In the genomic region with DNA sequence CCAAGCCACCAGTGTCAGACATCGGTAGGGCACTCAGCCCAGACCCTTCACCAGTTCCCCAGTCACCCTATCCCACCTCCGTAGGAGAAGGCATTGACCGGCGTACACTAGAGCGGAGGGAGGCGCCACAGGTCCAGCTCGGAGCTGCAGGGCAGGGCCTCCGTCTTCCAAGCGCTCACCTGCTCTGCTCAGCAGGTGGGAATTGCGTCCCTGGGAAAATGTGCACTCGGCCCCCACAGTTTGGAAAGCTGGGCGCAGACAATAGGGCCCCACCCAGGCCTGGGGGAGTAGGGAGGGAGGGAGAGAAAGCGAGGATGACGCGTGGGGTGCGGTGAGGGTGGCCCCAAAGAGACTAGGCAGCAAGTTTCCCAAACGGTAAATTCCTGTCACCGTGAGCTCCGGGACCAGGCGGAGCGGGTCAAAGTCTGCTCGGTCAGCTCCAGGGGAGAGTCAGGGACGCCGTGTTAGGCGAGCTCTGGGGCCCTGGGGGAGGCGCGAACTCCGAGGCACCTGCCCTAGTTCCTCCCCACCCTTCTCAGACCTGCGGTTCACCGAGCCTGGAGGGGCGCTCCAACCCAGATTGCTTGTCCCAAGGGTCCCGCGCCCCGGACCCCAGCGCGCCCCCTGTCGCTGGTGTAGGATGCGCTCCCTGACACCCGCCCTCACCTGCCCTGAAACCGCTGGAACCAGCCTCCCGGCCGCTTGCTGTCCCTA, we compare ENCODE assay signal across 8 mouse cellular contexts. TPM values are rescaled to one million over a fixed set of nuclear protein-coding genes. Genes with fewer than 3 reads are reported as not detected.
A peak's percentile ranks its signal among the peaks of the same experiment; 100 is the strongest.
DNase-seq lines count a peak whose midpoint lies in the region; ATAC-seq and TF ChIP-seq lines count a peak whose summit lies in the region.

No protein-coding gene starts in this region.

- 4% methylated on average over 42 of the region's 42 CpGs for WGBS in thymus, adult 2 months
- WGBS in embryonic facial prominence, embryonic 14.5 days: 4% methylated on average over 29 of the region's 42 CpGs
- 6% methylated on average over 42 of the region's 42 CpGs for WGBS in hindbrain, embryonic 11.5 days
- WGBS in limb, embryonic 14.5 days: 3% methylated on average over 21 of the region's 42 CpGs
- WGBS in midbrain, embryonic 15.5 days: 2% methylated on average over 42 of the region's 42 CpGs

- no peaks in the 10 kb centered on the region for H3K9me3 ChIP-seq in embryonic facial prominence, embryonic 14.5 days (ENCODE audit: control insufficient read depth, low read length)
- H3K9me3 ChIP-seq in hindbrain, embryonic 11.5 days (ENCODE audit: control insufficient read depth, low read length): no peaks in the 10 kb centered on the region
- no peaks in the 10 kb centered on the region for H3K9me3 ChIP-seq in limb, embryonic 14.5 days (ENCODE audit: control insufficient read depth, low read length)
- no peaks in the 10 kb centered on the region for H3K9me3 ChIP-seq in midbrain, embryonic 15.5 days

- peaks cover 61% of the 10 kb centered on the region for H3K4me1 ChIP-seq in thymus, adult 2 months (replicated peaks; ENCODE audit: control insufficient read depth, insufficient read depth, low read length)
- H3K4me1 ChIP-seq in embryonic facial prominence, embryonic 14.5 days (ENCODE audit: control insufficient read depth, insufficient read depth, low read length): peaks cover 31% of the 10 kb centered on the region
- H3K4me1 ChIP-seq in hindbrain, embryonic 11.5 days (replicated peaks; ENCODE audit: control insufficient read depth, insufficient read depth, low read length): no peaks in the 10 kb centered on the region; the same call in 1 of the 2 replicates
- peaks cover 19% of the 10 kb centered on the region for H3K4me1 ChIP-seq in limb, embryonic 14.5 days (ENCODE audit: control insufficient read depth, insufficient read depth, low read length)
- peaks cover 34% of the 10 kb centered on the region for H3K4me1 ChIP-seq in midbrain, embryonic 15.5 days

- peak overlapping the region; percentile 80 for H3K9ac ChIP-seq in embryonic facial prominence, embryonic 14.5 days (ENCODE audit: low read depth, low read length)
- peak overlapping the region; percentile 74 for H3K9ac ChIP-seq in hindbrain, embryonic 11.5 days (ENCODE audit: low read depth, low read length)
- peak overlapping the region; percentile 72 for H3K9ac ChIP-seq in limb, embryonic 14.5 days (ENCODE audit: low read depth, low read length, severe bottlenecking)
- peak overlapping the region; percentile 85 for H3K9ac ChIP-seq in midbrain, embryonic 15.5 days

- no peak; the same call in none of the 2 replicates for ATAC-seq in embryonic facial prominence, embryonic 14.5 days (ENCODE audit: low read depth)
- peak; percentile 8 for ATAC-seq in hindbrain, embryonic 11.5 days (ENCODE audit: low FRiP score)
- peak; percentile 28; the same call in 1 of the 2 replicates for ATAC-seq in limb, embryonic 14.5 days (ENCODE audit: low FRiP score, low read depth)
- ATAC-seq in midbrain, embryonic 15.5 days (replicated peaks): peak; percentile 48

- no peaks in the 10 kb centered on the region for H3K36me3 ChIP-seq in thymus, adult 2 months (ENCODE audit: control insufficient read depth, insufficient read depth, low read length)
- no peaks in the 10 kb centered on the region for H3K36me3 ChIP-seq in embryonic facial prominence, embryonic 14.5 days (ENCODE audit: control insufficient read depth, insufficient read depth, low read length)
- H3K36me3 ChIP-seq in hindbrain, embryonic 11.5 days (ENCODE audit: control insufficient read depth, insufficient read depth, low read length): no peaks in the 10 kb centered on the region
- peaks cover 3% of the 10 kb centered on the region; the same call in 1 of the 2 replicates for H3K36me3 ChIP-seq in limb, embryonic 14.5 days (ENCODE audit: control insufficient read depth, insufficient read depth, low read length)
- no peaks in the 10 kb centered on the region for H3K36me3 ChIP-seq in midbrain, embryonic 15.5 days (replicated peaks)

- 0 out of 2 replicates have a peak, but pooled peaks have one; percentile 28 for TF ChIP-seq POLR2A in thymus, adult 2 months (IDR thresholded peaks at IDR 0.05; ENCODE audit: control insufficient read depth, extremely low read depth, insufficient read depth, low read length, poor library complexity)
- no peak for TF ChIP-seq POLR2A in limb, embryonic 14.5 days (IDR thresholded peaks at IDR 0.05; ENCODE audit: borderline replicate concordance, extremely low read depth, insufficient read depth, insufficient read length)

- peak; percentile 67 for DNase-seq in thymus, adult 2 months
- DNase-seq in thymus, postnatal 0 days (ENCODE audit: low spot score): no peak
- DNase-seq in embryonic facial prominence, embryonic 14.5 days (ENCODE audit: low spot score): peak; percentile 36
- peak; percentile 35 for DNase-seq in hindbrain, embryonic 11.5 days (ENCODE audit: low spot score)
- DNase-seq in limb, embryonic 14.5 days (ENCODE audit: low spot score): no peak
- no peak for DNase-seq in adrenal gland, postnatal 14 days
- no peak for DNase-seq in MN1 (ENCODE audit: low spot score)

- H3K27me3 ChIP-seq in thymus, adult 2 months (ENCODE audit: control insufficient read depth, insufficient read depth, low read length): no peaks in the 10 kb centered on the region
- H3K27me3 ChIP-seq in embryonic facial prominence, embryonic 14.5 days (replicated peaks; ENCODE audit: control insufficient read depth, insufficient read depth, low read length): no peaks in the 10 kb centered on the region
- peaks cover 16% of the 10 kb centered on the region for H3K27me3 ChIP-seq in hindbrain, embryonic 11.5 days (ENCODE audit: control insufficient read depth, insufficient read depth, low read length)
- H3K27me3 ChIP-seq in limb, embryonic 14.5 days (ENCODE audit: control insufficient read depth, insufficient read depth, low read length): no peaks in the 10 kb centered on the region
- no peaks in the 10 kb centered on the region for H3K27me3 ChIP-seq in midbrain, embryonic 15.5 days (replicated peaks)

- peak; percentile 47; the same call in 1 of the 2 replicates for TF ChIP-seq CTCF in thymus, adult 2 months (IDR thresholded peaks at IDR 0.05; ENCODE audit: borderline replicate concordance, control insufficient read depth, extremely low read depth, insufficient read depth, low read length, poor library complexity)

- peak overlapping the region; percentile 32 for H3K27ac ChIP-seq in thymus, adult 2 months (ENCODE audit: control insufficient read depth, insufficient read depth, low read length)
- H3K27ac ChIP-seq in embryonic facial prominence, embryonic 14.5 days (replicated peaks; ENCODE audit: low read depth, low read length): peak overlapping the region; percentile 86
- H3K27ac ChIP-seq in hindbrain, embryonic 11.5 days (ENCODE audit: low read depth, low read length): peak overlapping the region; percentile 17; the same call in 1 of the 2 replicates
- H3K27ac ChIP-seq in limb, embryonic 14.5 days (replicated peaks; ENCODE audit: low read depth, low read length): peak overlapping the region; percentile 46
- peak overlapping the region; percentile 76 for H3K27ac ChIP-seq in midbrain, embryonic 15.5 days

- peak overlapping the region; percentile 60 for H3K4me3 ChIP-seq in thymus, adult 2 months (ENCODE audit: control insufficient read depth, insufficient read depth, low read length)
- peak overlapping the region; percentile 79 for H3K4me3 ChIP-seq in embryonic facial prominence, embryonic 14.5 days (ENCODE audit: low read depth, low read length)
- H3K4me3 ChIP-seq in hindbrain, embryonic 11.5 days (ENCODE audit: low read depth, low read length): peak overlapping the region; percentile 53
- H3K4me3 ChIP-seq in limb, embryonic 14.5 days (replicated peaks; ENCODE audit: low read length): peak overlapping the region; percentile 70
- peak overlapping the region; percentile 73 for H3K4me3 ChIP-seq in midbrain, embryonic 15.5 days

- H3K4me2 ChIP-seq in embryonic facial prominence, embryonic 14.5 days (ENCODE audit: low read depth, low read length): peak overlapping the region; percentile 77
- H3K4me2 ChIP-seq in hindbrain, embryonic 11.5 days (replicated peaks; ENCODE audit: low read depth, low read length): peak overlapping the region; percentile 39
- peak overlapping the region; percentile 80 for H3K4me2 ChIP-seq in limb, embryonic 14.5 days (replicated peaks; ENCODE audit: low read depth, low read length, severe bottlenecking)
- peak overlapping the region; percentile 74 for H3K4me2 ChIP-seq in midbrain, embryonic 15.5 days

RNA-seq across cellular contexts. Expression of gene Jup, which starts 0.5 kb away (rescaled TPM):
- polyA plus RNA-seq in thymus, adult 2 months (2012; rRNA removed): 220 and 221 TPM in 2 replicates
- polyA plus RNA-seq in thymus, postnatal 0 days (2015; fragmentation: Nextera tagmentation; extraction: Ambion mirVana): 94.2 and 95.3 TPM in 2 replicates
- polyA plus RNA-seq in embryonic facial prominence, embryonic 14.5 days (2014; fragmentation: Nextera tagmentation; extraction: Ambion mirVana): 107 and 116 TPM in 2 replicates
- 26.7 and 30.7 TPM in 2 replicates for polyA plus RNA-seq in hindbrain, embryonic 11.5 days (2014; fragmentation: Nextera tagmentation; extraction: Ambion mirVana)
- 111 and 123 TPM in 2 replicates for polyA plus RNA-seq in limb, embryonic 14.5 days (2012; rRNA removed)
- 145 and 159 TPM in 2 replicates for polyA plus RNA-seq in limb, embryonic 14.5 days (2014; fragmentation: Nextera tagmentation; extraction: Ambion mirVana)
- polyA plus RNA-seq in midbrain, embryonic 15.5 days (2015; fragmentation: Nextera tagmentation; extraction: Ambion mirVana): 104 and 105 TPM in 2 replicates
- 101 and 102 TPM in 2 replicates for total RNA-seq in adrenal gland, postnatal 14 days (2021)

RNA-seq across cellular contexts. Expression of gene P3h4, which starts 17.6 kb away (rescaled TPM):
- 22.3 and 23.6 TPM in 2 replicates for polyA plus RNA-seq in thymus, adult 2 months (2012; rRNA removed)
- polyA plus RNA-seq in thymus, postnatal 0 days (2015; fragmentation: Nextera tagmentation; extraction: Ambion mirVana): 14.8 and 15.3 TPM in 2 replicates
- polyA plus RNA-seq in embryonic facial prominence, embryonic 14.5 days (2014; fragmentation: Nextera tagmentation; extraction: Ambion mirVana): 92.8 and 100 TPM in 2 replicates
- polyA plus RNA-seq in hindbrain, embryonic 11.5 days (2014; fragmentation: Nextera tagmentation; extraction: Ambion mirVana): 19.6 and 22.9 TPM in 2 replicates
- 120 and 160 TPM in 2 replicates for polyA plus RNA-seq in limb, embryonic 14.5 days (2012; rRNA removed)
- 92.1 and 95.2 TPM in 2 replicates for polyA plus RNA-seq in limb, embryonic 14.5 days (2014; fragmentation: Nextera tagmentation; extraction: Ambion mirVana)
- 20.3 and 21.2 TPM in 2 replicates for polyA plus RNA-seq in midbrain, embryonic 15.5 days (2015; fragmentation: Nextera tagmentation; extraction: Ambion mirVana)
- total RNA-seq in adrenal gland, postnatal 14 days (2021): 25.8 and 26.7 TPM in 2 replicates

RNA-seq across cellular contexts. Expression of gene Fkbp10, which starts 18.5 kb away (rescaled TPM):
- 7.8 and 9.5 TPM in 2 replicates for polyA plus RNA-seq in thymus, adult 2 months (2012; rRNA removed)
- 12.2 and 16.4 TPM in 2 replicates for polyA plus RNA-seq in thymus, postnatal 0 days (2015; fragmentation: Nextera tagmentation; extraction: Ambion mirVana)
- 208 TPM in 2 replicates for polyA plus RNA-seq in embryonic facial prominence, embryonic 14.5 days (2014; fragmentation: Nextera tagmentation; extraction: Ambion mirVana)
- polyA plus RNA-seq in hindbrain, embryonic 11.5 days (2014; fragmentation: Nextera tagmentation; extraction: Ambion mirVana): 38.7 and 46.1 TPM in 2 replicates
- 251 and 316 TPM in 2 replicates for polyA plus RNA-seq in limb, embryonic 14.5 days (2012; rRNA removed)
- polyA plus RNA-seq in limb, embryonic 14.5 days (2014; fragmentation: Nextera tagmentation; extraction: Ambion mirVana): 179 and 187 TPM in 2 replicates
- polyA plus RNA-seq in midbrain, embryonic 15.5 days (2015; fragmentation: Nextera tagmentation; extraction: Ambion mirVana): 23.3 and 27.5 TPM in 2 replicates
- total RNA-seq in adrenal gland, postnatal 14 days (2021): 33.8 and 38.9 TPM in 2 replicates

RNA-seq across cellular contexts. Expression of gene Hap1, which starts 41.1 kb away (rescaled TPM):
- 7.7 and 8.6 TPM in 2 replicates for polyA plus RNA-seq in thymus, adult 2 months (2012; rRNA removed)
- 1.7 and 2.0 TPM in 2 replicates for polyA plus RNA-seq in thymus, postnatal 0 days (2015; fragmentation: Nextera tagmentation; extraction: Ambion mirVana)
- polyA plus RNA-seq in embryonic facial prominence, embryonic 14.5 days (2014; fragmentation: Nextera tagmentation; extraction: Ambion mirVana): 3.2 and 4.4 TPM in 2 replicates
- 12.0 and 12.8 TPM in 2 replicates for polyA plus RNA-seq in hindbrain, embryonic 11.5 days (2014; fragmentation: Nextera tagmentation; extraction: Ambion mirVana)
- 3.8 and 4.4 TPM in 2 replicates for polyA plus RNA-seq in limb, embryonic 14.5 days (2012; rRNA removed)
- 1.4 and 1.6 TPM in 2 replicates for polyA plus RNA-seq in limb, embryonic 14.5 days (2014; fragmentation: Nextera tagmentation; extraction: Ambion mirVana)
- 315 and 316 TPM in 2 replicates for polyA plus RNA-seq in midbrain, embryonic 15.5 days (2015; fragmentation: Nextera tagmentation; extraction: Ambion mirVana)
- 50.1 and 54.0 TPM in 2 replicates for total RNA-seq in adrenal gland, postnatal 14 days (2021)

RNA-seq across cellular contexts. Expression of gene Nt5c3b, which starts 44.6 kb away (rescaled TPM):
- polyA plus RNA-seq in thymus, adult 2 months (2012; rRNA removed): 129 and 136 TPM in 2 replicates
- polyA plus RNA-seq in thymus, postnatal 0 days (2015; fragmentation: Nextera tagmentation; extraction: Ambion mirVana): 147 TPM in 2 replicates
- 108 and 127 TPM in 2 replicates for polyA plus RNA-seq in embryonic facial prominence, embryonic 14.5 days (2014; fragmentation: Nextera tagmentation; extraction: Ambion mirVana)
- 92.6 and 96.0 TPM in 2 replicates for polyA plus RNA-seq in hindbrain, embryonic 11.5 days (2014; fragmentation: Nextera tagmentation; extraction: Ambion mirVana)
- 131 and 140 TPM in 2 replicates for polyA plus RNA-seq in limb, embryonic 14.5 days (2012; rRNA removed)
- polyA plus RNA-seq in limb, embryonic 14.5 days (2014; fragmentation: Nextera tagmentation; extraction: Ambion mirVana): 138 and 147 TPM in 2 replicates
- polyA plus RNA-seq in midbrain, embryonic 15.5 days (2015; fragmentation: Nextera tagmentation; extraction: Ambion mirVana): 115 and 116 TPM in 2 replicates
- total RNA-seq in adrenal gland, postnatal 14 days (2021): 51.5 and 57.5 TPM in 2 replicates

Comparison
In these comparisons a context has a peak if more than half of its experiments do, and no peak if none do; other contexts are left out.
1. DNase-seq: peak in thymus, adult 2 months (single experiment), embryonic facial prominence, embryonic 14.5 days (single experiment) and hindbrain, embryonic 11.5 days (single experiment); none in thymus, postnatal 0 days (single experiment), limb, embryonic 14.5 days (single experiment), adrenal gland, postnatal 14 days (single experiment) and MN1 (single experiment).
2. H3K27ac ChIP-seq: peak in every context shown above with its lines; median percentile 86 in embryonic facial prominence, embryonic 14.5 days; 76 in midbrain, embryonic 15.5 days; 46 in limb, embryonic 14.5 days; 32 in thymus, adult 2 months; 17 in hindbrain, embryonic 11.5 days.
3. Peak in every context shown above with its lines, with median percentiles within 50 percentile points of each other: H3K4me3 ChIP-seq, H3K4me2 ChIP-seq and H3K9ac ChIP-seq.